Mouse (Mus musculus) midbrain, postnatal 0 days (tissue): ENCODE measurements at regions not wholly inside any gene's neighbourhood (a gene's known extent, or its start where the extent isn't known, plus 50 kb on each side); places are given as distances from the start of the nearest gene placed in this dataset.

Experiments
- ATAC-seq: fragments of 200-750 bp; cut with Nextera tagmentation; 2 replicates; pipeline ENCODE4 v1.8.0; 2017; ENCODE audit warnings: moderate number of reproducible peaks, mild to moderate bottlenecking, moderate TSS enrichment, moderate library complexity; ENCODE audit not compliant: low FRiP score
- DNase-seq: peaks from one replicate; pipeline ENCODE4 v3.0.0-alpha.2; 2015; ENCODE audit warnings: low spot score
- H3K27ac ChIP-seq: fragments of 300-500 bp; sonication (generic); 2 replicates; pipeline ENCODE4 v1.5.1; 2014; ENCODE audit warnings: low read depth, mild to moderate bottlenecking, low read length, mixed read lengths
- H3K27me3 ChIP-seq: fragments of 300-500 bp; sonication (generic); 2 replicates; pipeline ENCODE4 v1.6.1; 2014; ENCODE audit warnings: low read length, control low read depth, mixed read lengths; ENCODE audit not compliant: insufficient read depth
- H3K36me3 ChIP-seq: fragments of 300-500 bp; sonication (generic); 2 replicates; pipeline ENCODE4 v1.6.1; 2014; ENCODE audit warnings: low read length, control low read depth, mixed read lengths; ENCODE audit not compliant: insufficient read depth
- H3K4me1 ChIP-seq: fragments of 300-500 bp; sonication (generic); 2 replicates; pipeline ENCODE4 v1.6.1; 2014; ENCODE audit warnings: mild to moderate bottlenecking, control low read depth, antibody characterized with exemption, low read length, mixed read lengths; ENCODE audit not compliant: insufficient read depth
- H3K4me2 ChIP-seq: fragments of 300-500 bp; sonication (generic); 2 replicates; pipeline ENCODE4 v1.6.1; 2014; ENCODE audit warnings: low read depth, mild to moderate bottlenecking, low read length, mixed read lengths; ENCODE audit not compliant: poor library complexity, severe bottlenecking
- H3K4me3 ChIP-seq: fragments of 300-500 bp; sonication (generic); 2 replicates; pipeline ENCODE4 v1.5.1; 2014; ENCODE audit warnings: low read depth, mild to moderate bottlenecking, low read length, moderate library complexity
- H3K9ac ChIP-seq: fragments of 300-500 bp; sonication (generic); replicated peaks from 2 replicates; pipeline ENCODE4 v1.6.1; 2014; ENCODE audit warnings: mild to moderate bottlenecking, low read length, moderate library complexity, mixed read lengths; ENCODE audit not compliant: poor library complexity, severe bottlenecking
- H3K9me3 ChIP-seq: fragments of 300-500 bp; sonication (generic); 2 replicates; pipeline ENCODE4 v1.6.1; 2016; ENCODE audit warnings: low read length, control low read depth
- CTCF ChIP-seq: IDR thresholded peaks from 2 replicates; pipeline ENCODE4 v1.5.1; 2016; ENCODE audit warnings: antibody characterized with exemption, mild to moderate bottlenecking
- WGBS: fragments of 180-500 bp; shearing (Covaris S2); extraction: QIAGEN DNeasy Blood & Tissue Kit; methylation state at CpG from one replicate; pipeline ENCODE4 v1.1.7; 2014; 5-methylcytosine and 5-hydroxymethylcytosine counted together

GRCm38 (mm10) chr4:82200306-82200705, 505.2 kb downstream of the Nfib start:
- Histone ChIP-seq H3K9ac (no peak overlapping the region), H3K4me2 (no peak overlapping the region), H3K4me1 (no peaks in the 10 kb centered on the region), H3K27me3 (no peaks in the 10 kb centered on the region), H3K9me3 (no peaks in the 10 kb centered on the region), H3K4me3 (no peak overlapping the region), H3K27ac (no peak overlapping the region), H3K36me3 (no peaks in the 10 kb centered on the region)
- DNase-seq, result no peak
- TF ChIP-seq CTCF, result no peak
- ATAC-seq, result no peak
- WGBS, result 73% methylated on average over 2 of the region's 2 CpGs

- Histone ChIP-seq H3K27ac (no peak overlapping the region), H3K9me3 (no peaks in the 10 kb centered on the region), H3K4me3 (no peak overlapping the region), H3K4me2 (no peak overlapping the region), H3K4me1 (no peaks in the 10 kb centered on the region), H3K9ac (no peak overlapping the region), H3K36me3 (no peaks in the 10 kb centered on the region), H3K27me3 (no peaks in the 10 kb centered on the region)
- ATAC-seq (no peak), DNase-seq (no peak)
- TF ChIP-seq CTCF, result no peak
Measured at GRCm38 (mm10) chr4:82199118-82199517, 506.4 kb downstream of the Nfib start.

DNA sequence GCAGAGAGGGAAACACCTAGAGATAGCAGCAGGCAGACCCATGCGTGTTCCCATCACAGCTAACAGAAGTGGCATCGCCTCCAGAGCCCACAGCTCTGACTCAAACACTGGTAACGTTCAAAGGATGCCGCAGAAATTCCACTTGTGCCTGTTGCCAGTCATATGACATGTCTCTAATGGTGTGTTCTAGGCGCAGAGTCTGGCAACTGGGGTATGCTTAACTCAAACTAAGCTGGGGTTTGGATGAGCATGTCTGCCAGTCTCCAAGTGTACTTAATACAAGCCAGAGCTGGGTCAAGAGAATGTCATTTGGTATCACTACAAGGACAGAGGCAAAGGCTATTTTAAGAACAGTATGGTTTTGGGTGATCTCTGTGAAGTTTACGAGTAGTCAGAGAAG, 507.9 kb downstream of the Nfib start:
- WGBS, result 90% methylated on average over 6 of the region's 6 CpGs
- DNase-seq (no peak), ATAC-seq (no peak)
- no peak for TF ChIP-seq CTCF
- Histone ChIP-seq H3K9ac (no peak overlapping the region), H3K27me3 (no peaks in the 10 kb centered on the region), H3K4me1 (no peaks in the 10 kb centered on the region), H3K27ac (no peak overlapping the region), H3K9me3 (no peaks in the 10 kb centered on the region), H3K4me3 (no peak overlapping the region), H3K36me3 (no peaks in the 10 kb centered on the region), H3K4me2 (no peak overlapping the region)

GRCm38 (mm10) chr4:82196024-82196647, 509.4 kb downstream of the Nfib start:
- no peak overlapping the region for H3K27ac ChIP-seq
- no peaks in the 10 kb centered on the region for H3K9me3 ChIP-seq
- no peak for DNase-seq
- no peaks in the 10 kb centered on the region for H3K27me3 ChIP-seq
- no peak overlapping the region for H3K4me2 ChIP-seq
- no peak for ATAC-seq
- no peak for TF ChIP-seq CTCF
- no peak overlapping the region for H3K9ac ChIP-seq
- 85% methylated on average over 6 of the region's 6 CpGs for WGBS
- H3K4me3 ChIP-seq, result no peak overlapping the region
- H3K4me1 ChIP-seq, result no peaks in the 10 kb centered on the region
- H3K36me3 ChIP-seq, result no peaks in the 10 kb centered on the region

DNA sequence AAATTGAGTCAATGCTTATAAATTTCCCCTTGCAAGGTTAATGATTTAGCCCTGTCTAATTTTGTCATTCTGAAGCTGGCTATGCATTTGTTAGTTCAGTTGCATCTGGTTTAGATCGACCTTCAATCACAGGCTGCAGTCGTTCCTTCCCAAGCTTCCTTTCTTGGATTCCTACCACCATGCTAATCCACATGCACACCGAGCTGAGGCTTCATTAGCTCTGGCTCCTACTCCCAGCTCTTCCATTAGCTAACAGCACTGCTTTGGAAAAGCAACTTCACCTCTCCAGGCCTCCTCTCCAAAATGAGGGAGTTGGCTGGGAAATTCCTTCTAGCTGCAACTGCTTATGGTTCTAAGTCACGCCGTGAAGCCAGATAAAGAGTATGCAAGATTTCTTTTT, 511.6 kb downstream of the Nfib start:
- no peaks in the 10 kb centered on the region for H3K27me3 ChIP-seq
- H3K4me2 ChIP-seq, result no peak overlapping the region
- no peaks in the 10 kb centered on the region for H3K36me3 ChIP-seq
- no peak for TF ChIP-seq CTCF
- no peak for DNase-seq
- no peak for ATAC-seq
- no peak overlapping the region for H3K9ac ChIP-seq
- 73% methylated on average over 5 of the region's 5 CpGs for WGBS
- H3K4me3 ChIP-seq, result no peak overlapping the region
- H3K4me1 ChIP-seq, result no peaks in the 10 kb centered on the region
- H3K27ac ChIP-seq, result no peak overlapping the region
- H3K9me3 ChIP-seq, result no peaks in the 10 kb centered on the region

DNA sequence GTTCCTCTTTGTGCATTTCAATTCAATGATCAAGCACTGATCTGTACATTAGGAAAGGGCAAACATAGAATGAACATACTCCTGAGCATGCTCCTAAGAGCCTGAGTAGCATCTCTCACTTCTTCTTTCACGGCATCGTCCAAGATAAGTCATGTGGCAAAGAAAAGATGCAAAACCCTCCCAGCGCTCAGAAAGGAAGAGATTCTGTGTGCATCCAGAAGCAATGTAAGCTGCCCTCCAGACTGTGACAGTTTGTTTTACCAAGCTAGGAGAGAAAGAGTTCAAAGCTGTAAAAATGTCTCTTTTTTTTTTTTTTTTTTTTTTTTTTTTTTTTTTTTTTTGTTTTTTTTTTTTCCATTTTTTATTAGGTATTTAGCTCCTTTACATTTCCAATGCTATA, 518.7 kb downstream of the Nfib start:
- no peak overlapping the region for H3K4me3 ChIP-seq
- no peak overlapping the region for H3K4me2 ChIP-seq
- DNase-seq (no peak), ATAC-seq (no peak)
- no peak overlapping the region for H3K9ac ChIP-seq
- no peaks in the 10 kb centered on the region for H3K36me3 ChIP-seq
- TF ChIP-seq CTCF, result no peak
- no peaks in the 10 kb centered on the region for H3K9me3 ChIP-seq
- H3K4me1 ChIP-seq, result no peaks in the 10 kb centered on the region
- H3K27me3 ChIP-seq, result no peaks in the 10 kb centered on the region
- WGBS, result 98% methylated on average over 3 of the region's 3 CpGs
- H3K27ac ChIP-seq, result no peak overlapping the region
